10 mouse cellular contexts compared by ENCODE assay signal in genomic region chr4:143118843-143119242, GRCm38 (mm10).
DNase-seq lines count a peak whose midpoint lies in the region; ATAC-seq and TF ChIP-seq lines count a peak whose summit lies in the region.
"Had no signal": no experiment of that assay in that cellular context is flagged by ENCODE, and none has a peak within 500 bp of the region (broad histone marks: within the 10 kb centered on the region; RNA-seq: fewer than 3 reads in every experiment).

No protein-coding gene starts in this region.

- 0 out of 2 replicates have a peak, but pooled peaks cover 8% of the 10 kb centered on the region for H3K4me1 ChIP-seq in hindbrain, postnatal 0 days (ENCODE audit: insufficient read depth, low read length)
- no peaks in the 10 kb centered on the region; the same call in 1 of the 2 replicates for H3K4me1 ChIP-seq in hindbrain, embryonic 11.5 days (replicated peaks; ENCODE audit: control insufficient read depth, insufficient read depth, low read length)
- peaks cover 7% of the 10 kb centered on the region for H3K4me1 ChIP-seq in bone marrow, adult 2 months (ENCODE audit: control insufficient read depth, insufficient read depth, low read length)
- no peaks in the 10 kb centered on the region for H3K4me1 ChIP-seq in liver, embryonic 16.5 days (ENCODE audit: control insufficient read depth, low read depth, low read length)
- H3K4me1 ChIP-seq: liver, embryonic 13.5 days had no signal

- peak; percentile 32; the same call in 1 of the 2 replicates for ATAC-seq in hindbrain, postnatal 0 days
- ATAC-seq in hindbrain, embryonic 11.5 days (ENCODE audit: low FRiP score): no peak
- peak; percentile 38; the same call in 1 of the 2 replicates for ATAC-seq in liver, embryonic 16.5 days (ENCODE audit: low read depth)

- no peaks in the 10 kb centered on the region for H3K9me3 ChIP-seq in hindbrain, postnatal 0 days (ENCODE audit: low read length)
- H3K9me3 ChIP-seq in hindbrain, embryonic 11.5 days (ENCODE audit: control insufficient read depth, low read length): no peaks in the 10 kb centered on the region
- no peaks in the 10 kb centered on the region for H3K9me3 ChIP-seq in liver, embryonic 16.5 days (replicated peaks; ENCODE audit: control insufficient read depth, low read length)
- H3K9me3 ChIP-seq: embryonic facial prominence, embryonic 15.5 days; liver, embryonic 13.5 days had no signal

- no peak overlapping the region for H3K4me2 ChIP-seq in hindbrain, postnatal 0 days (ENCODE audit: low read depth, low read length)
- H3K4me2 ChIP-seq in hindbrain, embryonic 11.5 days (replicated peaks; ENCODE audit: low read depth, low read length): no peak overlapping the region
- H3K4me2 ChIP-seq in liver, embryonic 16.5 days (ENCODE audit: low read depth, low read length): no peak overlapping the region
- H3K4me2 ChIP-seq: embryonic facial prominence, embryonic 15.5 days; liver, embryonic 13.5 days had no signal

- 0 out of 2 replicates have a peak overlapping the region, but pooled peaks have one; percentile 21 for H3K9ac ChIP-seq in hindbrain, postnatal 0 days (replicated peaks; ENCODE audit: low read length)
- no peak overlapping the region for H3K9ac ChIP-seq in hindbrain, embryonic 11.5 days (ENCODE audit: low read depth, low read length)
- H3K9ac ChIP-seq in liver, embryonic 16.5 days (ENCODE audit: low read depth, low read length): no peak overlapping the region
- H3K9ac ChIP-seq: embryonic facial prominence, embryonic 15.5 days; liver, embryonic 13.5 days had no signal

- peak overlapping the region; percentile 36 for H3K27ac ChIP-seq in hindbrain, postnatal 0 days
- H3K27ac ChIP-seq in hindbrain, embryonic 11.5 days (ENCODE audit: low read depth, low read length): no peak overlapping the region
- H3K27ac ChIP-seq in bone marrow, adult 2 months (ENCODE audit: control insufficient read depth, insufficient read depth, low read depth, low read length, poor library complexity): peak overlapping the region; percentile 17; the same call in 1 of the 2 replicates
- no peak overlapping the region for H3K27ac ChIP-seq in liver, embryonic 16.5 days (ENCODE audit: low read length)
- H3K27ac ChIP-seq: embryonic facial prominence, embryonic 15.5 days; liver, embryonic 13.5 days had no signal

- no peaks in the 10 kb centered on the region for H3K36me3 ChIP-seq in hindbrain, postnatal 0 days (ENCODE audit: insufficient read depth, low read length)
- no peaks in the 10 kb centered on the region for H3K36me3 ChIP-seq in hindbrain, embryonic 11.5 days (ENCODE audit: control insufficient read depth, insufficient read depth, low read length)
- no peaks in the 10 kb centered on the region for H3K36me3 ChIP-seq in liver, embryonic 16.5 days (ENCODE audit: control insufficient read depth, insufficient read depth)
- H3K36me3 ChIP-seq: liver, embryonic 13.5 days had no signal

- no peak for TF ChIP-seq CTCF in hindbrain, postnatal 0 days (IDR thresholded peaks at IDR 0.05; ENCODE audit: low read depth)
- no peak for TF ChIP-seq CTCF in bone marrow, adult 2 months (IDR thresholded peaks at IDR 0.05; ENCODE audit: control insufficient read depth, insufficient read depth, low read length)

- TF ChIP-seq POLR2A in bone marrow, adult 2 months (IDR thresholded peaks at IDR 0.05; ENCODE audit: borderline replicate concordance, control insufficient read depth, low read depth, low read length): no peak

- peak; percentile 40 for DNase-seq in hindbrain, postnatal 0 days (ENCODE audit: low spot score)
- no peak for DNase-seq in hindbrain, embryonic 11.5 days (ENCODE audit: low spot score)
- peak; percentile 68 for DNase-seq in gonadal fat pad, adult 2 months (ENCODE audit: low read depth)
- no peak for DNase-seq in testis, postnatal 14 days (ENCODE audit: low spot score)
- DNase-seq in layer of hippocampus, adult 9-10 months (ENCODE audit: low spot score): no peak
- no peak for DNase-seq in c-Kit-positive CD71-positive TER-119-positive erythroid progenitor cells, embryonic 14.5 days (ENCODE audit: low spot score)
- DNase-seq: liver, embryonic 13.5 days had no signal

- H3K4me3 ChIP-seq in hindbrain, postnatal 0 days (ENCODE audit: low read length): no peak overlapping the region
- no peak overlapping the region for H3K4me3 ChIP-seq in hindbrain, embryonic 11.5 days (ENCODE audit: low read depth, low read length)
- no peak overlapping the region for H3K4me3 ChIP-seq in bone marrow, adult 2 months (replicated peaks; ENCODE audit: control insufficient read depth, low read depth, low read length)
- no peak overlapping the region for H3K4me3 ChIP-seq in liver, embryonic 16.5 days (ENCODE audit: low read depth, low read length)
- H3K4me3 ChIP-seq: embryonic facial prominence, embryonic 15.5 days; liver, embryonic 13.5 days had no signal

- WGBS in hindbrain, postnatal 0 days: 51% methylated on average over 4 of the region's 4 CpGs
- WGBS in hindbrain, embryonic 11.5 days: 76% methylated on average over 4 of the region's 4 CpGs
- 17% methylated on average over 4 of the region's 4 CpGs for WGBS in bone marrow, adult 2 months
- 40% methylated on average over 4 of the region's 4 CpGs for WGBS in liver, embryonic 16.5 days (ENCODE audit: insufficient replicate concordance)

- H3K27me3 ChIP-seq in hindbrain, postnatal 0 days (ENCODE audit: insufficient read depth, low read length): no peaks in the 10 kb centered on the region
- no peaks in the 10 kb centered on the region for H3K27me3 ChIP-seq in hindbrain, embryonic 11.5 days (ENCODE audit: control insufficient read depth, insufficient read depth, low read length)
- H3K27me3 ChIP-seq in liver, embryonic 16.5 days (ENCODE audit: control insufficient read depth, insufficient read depth, low read depth, low read length): no peaks in the 10 kb centered on the region
- H3K27me3 ChIP-seq: embryonic facial prominence, embryonic 15.5 days; liver, embryonic 13.5 days had no signal

Comparison
In these comparisons a context has a peak if more than half of its experiments do, and no peak if none do; other contexts are left out.
1. DNase-seq: peak in hindbrain, postnatal 0 days (single experiment) and gonadal fat pad, adult 2 months (single experiment); none in hindbrain, embryonic 11.5 days (single experiment), testis, postnatal 14 days (single experiment), layer of hippocampus, adult 9-10 months (single experiment) and c-Kit-positive CD71-positive TER-119-positive erythroid progenitor cells, embryonic 14.5 days (single experiment).
2. H3K27ac ChIP-seq: peak in hindbrain, postnatal 0 days (single experiment) and bone marrow, adult 2 months (single experiment); none in hindbrain, embryonic 11.5 days (single experiment) and liver, embryonic 16.5 days (single experiment).